Mouse (Mus musculus): ENCODE data around the gene Rab40b.

The Rab40b gene

DNA sequence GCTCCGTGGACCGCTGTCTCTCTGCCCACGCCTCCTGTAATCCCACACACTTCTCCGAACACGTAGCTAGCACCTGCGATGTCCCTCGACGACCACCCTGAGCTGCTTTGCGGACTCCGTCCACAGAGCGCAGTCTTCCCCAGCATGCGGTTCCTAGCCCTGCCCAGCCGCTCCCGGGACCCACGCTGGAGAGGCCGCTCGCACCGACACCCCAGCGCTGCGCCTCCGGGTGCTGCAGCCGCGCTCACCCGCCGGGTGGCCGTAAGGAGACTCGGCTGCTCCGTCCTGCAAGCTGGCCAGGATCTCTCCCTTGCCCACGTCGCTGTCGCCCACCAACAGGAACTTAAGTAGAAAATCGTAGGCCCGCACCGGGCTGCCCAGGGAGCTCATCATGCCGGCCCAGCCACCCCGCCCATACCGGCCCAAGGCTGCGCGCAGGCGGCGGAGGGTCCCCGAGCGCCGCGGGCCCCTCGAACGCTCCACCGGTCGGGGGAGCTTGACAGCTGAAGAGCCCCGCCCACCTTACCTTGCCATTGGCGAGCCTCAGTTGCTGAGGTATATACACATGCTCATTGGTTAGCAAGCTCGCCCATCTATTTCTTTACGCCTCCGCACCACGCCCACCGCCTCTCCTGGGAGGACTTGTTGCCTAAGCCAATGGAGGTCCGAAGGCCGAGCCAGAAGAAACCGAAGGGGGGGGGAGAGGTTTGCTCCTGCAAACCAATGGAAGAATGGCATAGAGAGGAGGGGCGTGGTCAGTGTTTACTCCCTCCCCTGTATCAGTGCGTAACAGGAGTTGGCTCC lies at the start of gene Rab40b:
Gene Rab40b, minus strand, starts transcription at position 502 of the 804 bp plus-strand sequence.
- DNase-seq, result peak; percentile 95

DNA sequence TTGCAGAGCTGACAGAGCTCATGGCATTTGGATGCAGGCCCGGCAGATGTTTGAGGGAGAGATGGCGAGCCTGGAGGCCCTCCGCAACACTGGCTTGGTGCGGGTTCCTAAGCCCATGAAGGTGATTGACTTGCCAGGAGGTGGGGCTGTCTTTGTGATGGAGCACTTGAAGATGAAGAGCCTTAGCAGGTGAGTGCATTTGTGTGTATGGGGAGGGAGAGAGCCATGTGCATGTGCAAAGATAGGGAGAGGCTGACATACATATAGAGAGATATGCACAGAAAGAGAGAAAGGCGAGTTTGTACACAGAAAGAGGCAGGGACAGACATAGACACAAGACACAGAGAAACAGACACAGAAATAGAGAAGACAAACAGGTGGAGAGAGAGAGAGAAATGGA lies 49.2 kb upstream of the Rab40b start:
- DNase-seq, result no peak

DNA sequence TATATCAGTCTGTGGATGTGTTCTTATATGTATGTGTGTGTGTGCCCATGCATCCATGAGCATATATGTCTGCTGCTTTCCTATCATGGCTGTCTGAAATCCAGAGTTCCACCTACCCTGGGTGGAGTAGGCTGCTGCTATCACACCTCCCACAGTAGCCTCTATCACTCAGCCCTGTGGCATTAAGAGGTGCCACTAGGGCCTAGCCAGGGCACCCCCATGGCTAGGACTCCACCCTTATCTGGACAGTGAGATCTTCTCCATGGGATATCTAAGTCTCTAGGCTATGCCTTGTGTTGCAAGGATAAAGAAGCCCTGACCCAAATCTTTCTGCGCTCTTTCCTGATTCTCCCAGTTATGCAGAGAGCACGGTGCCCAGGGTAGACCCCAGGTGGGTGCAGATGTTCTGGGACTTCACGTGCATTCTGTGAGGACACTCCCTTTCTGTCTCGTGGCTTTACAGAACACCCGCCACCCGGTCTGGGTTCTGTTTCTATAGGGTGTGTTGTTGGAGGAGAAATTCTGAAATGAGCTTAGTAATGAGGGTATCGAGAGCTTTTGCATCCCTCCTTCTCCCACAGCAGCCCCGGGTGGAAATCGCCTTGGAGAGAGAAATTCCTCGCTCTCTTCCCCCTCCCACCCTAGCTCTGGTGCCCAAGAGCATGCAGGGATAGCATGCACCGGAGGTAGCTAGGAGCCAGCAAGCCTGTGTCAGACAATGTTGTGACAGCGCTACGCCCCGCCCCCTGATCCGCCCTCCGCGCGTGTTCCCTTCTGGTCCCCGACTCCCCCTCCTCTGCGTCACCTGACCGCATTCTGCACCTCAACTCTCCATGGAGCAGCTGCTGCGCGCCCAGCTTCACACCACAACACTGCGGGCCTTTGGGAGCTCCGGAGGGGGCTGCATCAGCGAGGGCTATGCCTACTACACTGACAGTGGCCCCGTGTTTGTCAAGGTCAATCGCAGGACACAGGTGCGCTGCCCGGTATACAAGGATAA lies 46.4 kb upstream of the Rab40b start, which contains the start of gene Fn3k:
Gene Fn3k, plus strand, starts transcription at position 758 of the 1,000 bp plus-strand sequence.
- peak; percentile 95 for DNase-seq

DNA sequence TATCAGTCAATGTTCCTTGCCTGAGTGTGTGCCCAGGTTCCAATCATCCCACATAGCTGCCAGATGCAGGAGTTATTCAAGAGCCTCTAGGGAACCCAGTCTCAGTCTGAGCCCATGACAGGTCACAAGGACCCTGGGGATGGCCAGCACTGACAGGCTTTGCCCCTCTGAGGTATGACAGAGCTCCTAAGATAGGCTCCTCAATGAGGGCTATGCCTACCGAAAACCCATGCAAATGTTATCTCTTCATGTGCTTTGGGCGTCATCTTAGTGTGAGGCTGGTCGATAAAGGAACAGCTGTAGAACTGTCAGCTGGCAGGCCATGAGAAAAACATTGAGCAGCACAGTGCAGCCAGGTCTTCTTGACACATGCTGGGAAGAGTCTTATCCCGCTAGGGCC lies 45.3 kb upstream of the Rab40b start:
- DNase-seq, result no peak

DNA sequence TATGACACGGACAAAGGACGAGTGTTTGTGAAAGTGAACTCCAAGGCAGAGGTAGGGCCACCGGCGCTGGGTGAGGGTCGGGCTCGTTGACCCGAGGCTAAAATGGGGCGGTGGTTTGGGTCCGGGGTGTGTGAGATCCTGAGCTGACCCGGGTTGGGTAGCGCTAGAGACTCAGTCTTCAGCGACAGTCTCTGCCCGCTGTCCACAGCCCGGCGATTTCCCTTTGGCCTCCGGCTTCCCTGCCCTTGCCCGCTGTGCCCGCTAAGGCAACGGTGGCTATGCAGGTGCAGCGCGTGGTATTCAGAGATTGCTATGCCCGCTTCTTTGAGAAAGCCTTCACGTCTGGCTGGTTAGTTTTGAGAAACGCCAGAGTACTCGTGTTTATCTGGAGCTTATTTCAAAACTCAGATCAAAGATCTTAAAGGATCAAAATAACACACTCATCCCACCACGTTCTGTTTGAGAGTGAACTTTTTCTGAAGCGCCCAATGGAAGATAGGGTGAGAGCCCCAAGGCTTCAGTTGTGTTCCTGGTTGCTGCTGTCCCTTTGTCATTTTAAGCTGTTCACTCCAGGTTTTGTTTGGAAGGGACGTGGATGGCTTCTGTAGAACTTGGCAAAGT lies 33.6 kb upstream of the Rab40b start:
- no peak for DNase-seq

DNA sequence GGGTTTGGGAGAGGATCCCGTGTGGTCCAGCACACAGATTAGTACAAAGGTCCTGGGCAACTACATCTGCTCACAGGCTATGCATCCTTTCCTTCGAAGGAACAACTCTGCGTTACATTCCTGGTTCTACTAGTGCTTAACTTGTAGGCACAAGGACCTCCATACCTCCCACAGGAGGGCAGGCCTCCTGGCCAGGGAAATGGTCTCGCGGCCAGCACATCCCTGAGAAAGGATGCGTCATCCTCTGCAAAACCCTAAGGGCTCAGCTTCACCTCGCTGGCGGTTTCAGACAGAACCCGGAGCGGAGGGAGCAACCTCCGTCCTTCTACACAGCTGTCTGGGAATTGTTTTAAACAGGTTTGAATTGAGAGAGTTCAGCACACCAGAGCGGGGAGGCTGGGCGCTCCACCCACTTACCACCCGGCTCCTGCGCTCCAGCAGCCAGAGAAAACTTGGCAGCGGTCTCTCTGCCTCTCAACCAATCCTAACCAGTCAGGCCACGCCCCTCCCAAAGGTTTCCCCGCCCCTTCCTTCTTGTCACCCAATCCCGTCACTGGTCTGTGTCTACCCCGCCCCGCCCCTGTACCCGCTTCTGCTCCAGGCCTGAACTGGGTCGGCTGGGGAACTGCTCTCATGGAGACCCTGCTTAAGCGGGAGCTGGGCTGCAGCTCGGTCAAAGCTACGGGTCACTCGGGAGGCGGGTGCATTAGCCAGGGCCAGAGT lies 32.9 kb upstream of the Rab40b start, which contains the start of gene Fn3krp:
Gene Fn3krp, plus strand, starts transcription at position 572 of the 723 bp plus-strand sequence.
- DNase-seq, result peak; percentile 98

DNA sequence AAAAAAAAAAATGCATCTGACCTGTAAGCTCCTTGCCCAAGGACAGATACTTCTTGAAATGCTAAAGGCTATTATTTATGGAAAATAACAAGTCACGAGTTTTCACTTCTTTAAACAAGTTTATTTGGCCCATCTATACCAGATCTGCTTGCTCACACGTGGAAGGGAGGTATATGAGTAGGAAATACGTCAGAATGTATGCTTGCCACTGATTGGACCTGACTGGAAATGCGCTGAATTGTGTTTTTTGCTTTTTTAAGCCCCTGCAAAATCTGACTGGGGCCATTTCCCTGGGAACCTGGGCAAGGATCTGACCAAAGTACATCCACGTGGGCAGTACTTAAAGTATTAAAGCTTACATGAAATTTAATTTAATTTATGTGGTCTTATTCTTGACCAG lies 32.3 kb upstream of the Rab40b start:
- no peak for DNase-seq

DNA sequence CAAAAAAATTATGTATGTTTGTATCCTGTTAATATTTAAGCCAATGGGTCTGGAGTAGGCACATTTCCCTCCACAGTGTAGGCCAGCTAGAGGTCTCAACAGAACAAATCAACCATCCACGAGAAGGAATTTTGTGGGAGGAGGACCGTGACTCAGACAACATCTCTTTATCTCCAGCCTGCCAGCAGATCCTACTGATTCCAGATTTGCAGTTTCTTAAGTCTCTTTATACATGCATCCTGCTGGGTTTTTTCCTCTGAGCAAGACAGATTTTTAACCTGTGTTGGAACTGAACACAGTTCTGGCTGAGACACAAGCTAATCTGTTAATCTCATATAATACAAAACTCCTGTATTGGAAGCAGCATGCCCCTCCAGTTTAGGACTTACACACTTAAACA lies 30.9 kb upstream of the Rab40b start:
- no peak for DNase-seq

DNA sequence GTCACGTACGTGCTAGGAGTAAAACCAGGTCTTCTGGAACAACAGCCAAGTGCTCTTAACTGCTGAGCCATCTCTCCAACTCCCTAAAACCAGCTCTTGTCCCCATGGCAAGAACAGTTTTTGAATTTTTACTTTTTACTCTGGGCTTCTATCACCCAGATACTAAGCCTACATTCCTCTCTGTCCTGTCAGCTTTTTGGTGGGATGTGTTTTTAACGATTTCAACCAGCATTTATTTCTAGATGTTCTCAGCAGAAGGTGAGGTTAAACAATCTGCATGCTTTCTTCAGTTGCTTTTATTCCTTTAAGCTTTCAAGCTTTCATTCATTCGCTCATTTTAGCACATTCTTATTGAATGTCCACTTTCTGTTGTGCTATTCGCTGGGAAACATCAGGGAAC lies 29.9 kb upstream of the Rab40b start:
- DNase-seq, result no peak

DNA sequence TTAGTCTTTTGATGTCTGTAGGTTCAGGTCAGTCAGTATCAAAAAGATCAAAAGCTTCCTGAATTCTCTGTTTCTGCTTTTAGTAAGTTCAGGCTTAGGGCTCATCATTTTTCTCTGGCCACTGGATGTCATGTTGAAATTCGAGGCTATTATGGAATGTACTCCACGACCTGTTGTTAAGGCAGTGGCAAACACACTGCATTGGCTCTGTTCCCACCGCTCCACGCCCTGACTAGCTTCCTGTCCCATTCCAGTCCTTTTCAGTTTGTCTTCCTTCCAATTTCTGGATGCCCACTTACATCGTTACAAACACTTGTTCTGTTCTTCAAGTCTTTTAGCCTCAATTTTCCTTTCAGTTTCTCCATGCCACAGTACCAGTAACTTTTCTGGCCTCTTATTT lies 27.3 kb upstream of the Rab40b start:
- DNase-seq, result no peak

DNA sequence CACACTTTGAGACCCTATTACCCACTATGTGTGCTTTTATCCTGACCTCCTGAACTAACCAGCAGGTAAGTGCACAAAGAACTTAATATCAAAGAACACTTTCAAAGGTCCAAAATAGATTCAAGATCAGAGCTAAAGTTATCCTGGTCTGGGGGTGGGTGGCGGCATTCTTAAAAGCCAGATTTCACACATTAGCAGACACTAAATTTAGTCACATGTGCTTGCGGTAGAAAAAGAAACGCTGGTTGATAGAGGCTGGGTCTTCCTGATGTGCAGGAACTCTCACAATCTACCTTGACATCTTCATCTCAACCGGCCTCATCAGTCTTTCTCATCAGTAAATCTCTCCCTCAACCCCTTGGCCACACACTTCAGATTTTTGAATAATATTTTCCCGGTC lies 26.7 kb upstream of the Rab40b start:
- no peak for DNase-seq

DNA sequence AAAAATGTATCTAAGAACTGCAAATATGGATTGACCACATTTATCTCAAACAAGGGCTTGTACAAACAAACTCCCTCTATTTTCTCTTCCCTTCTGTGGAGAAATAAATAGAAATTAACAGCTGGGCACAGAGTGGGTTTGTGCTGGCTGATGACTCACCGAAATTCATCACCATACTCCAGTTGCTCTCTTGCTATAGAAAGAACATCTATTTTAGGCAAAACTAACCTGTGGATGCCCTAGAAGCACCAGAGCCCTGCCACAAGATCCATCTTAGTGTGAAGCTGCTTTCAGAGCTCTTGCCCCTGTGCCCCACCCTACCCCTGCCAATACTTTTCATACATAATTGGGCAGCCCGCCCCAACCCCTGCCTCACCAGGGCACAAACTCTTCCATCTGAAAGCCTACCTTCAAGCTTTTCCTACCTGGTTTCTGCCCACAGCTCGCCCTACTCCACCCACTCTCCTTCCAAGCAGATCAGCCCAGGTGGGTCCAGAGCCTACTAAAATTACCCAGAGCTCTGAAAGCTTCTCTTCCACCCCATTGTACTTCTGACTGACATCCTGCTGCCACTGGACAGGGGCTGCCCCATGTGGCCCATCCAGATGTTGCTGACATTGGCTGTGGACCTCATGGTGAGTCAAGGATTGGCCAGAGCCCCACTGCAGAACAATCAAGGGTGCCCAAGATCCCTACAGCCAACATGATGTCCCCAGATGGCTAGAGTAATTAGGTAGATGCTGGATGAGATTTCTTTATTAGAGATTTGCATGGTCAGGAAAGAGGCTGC lies 19.5 kb upstream of the Rab40b start:
- peak; percentile 13 for DNase-seq

DNA sequence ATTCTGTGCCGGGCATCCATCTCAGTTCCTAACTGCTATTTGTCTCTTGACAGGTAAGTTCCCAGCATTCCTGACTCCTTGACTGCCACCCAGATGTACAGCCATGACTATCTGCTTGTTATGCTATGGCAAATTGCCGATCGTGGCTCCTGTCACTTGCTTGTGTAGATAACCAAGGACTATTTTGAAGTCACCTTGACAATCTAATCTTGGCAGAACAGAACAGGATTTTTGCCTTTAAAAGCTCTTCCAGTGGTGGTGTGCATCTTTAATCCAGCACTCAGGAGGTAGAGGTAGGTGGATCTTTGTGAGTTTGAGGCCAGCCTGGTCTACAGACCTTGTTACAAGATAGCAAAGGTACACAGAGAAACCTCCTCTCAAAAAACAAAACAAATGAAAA lies 4.4 kb upstream of the Rab40b start:
- no peak for DNase-seq

DNA sequence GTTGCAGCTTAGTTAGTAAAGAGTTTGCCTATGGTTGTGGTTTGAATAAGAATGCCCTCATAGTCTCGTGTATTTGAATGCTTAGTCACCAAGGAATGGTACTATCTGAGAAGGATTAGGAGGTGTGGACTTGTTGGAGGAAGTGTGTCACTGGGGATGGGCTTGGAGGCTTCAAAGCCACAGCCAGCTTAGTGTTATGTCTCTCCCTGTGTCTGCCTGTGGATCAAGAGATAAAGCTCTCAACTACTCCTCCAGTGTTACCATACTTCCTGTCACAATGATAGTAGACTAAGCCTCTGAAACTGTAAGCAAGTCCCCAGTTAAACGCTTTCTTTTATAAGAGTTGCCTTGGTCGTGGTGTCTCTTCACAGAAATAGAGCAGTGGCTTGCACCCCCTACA lies 2.7 kb upstream of the Rab40b start:
- DNase-seq, result no peak

DNA sequence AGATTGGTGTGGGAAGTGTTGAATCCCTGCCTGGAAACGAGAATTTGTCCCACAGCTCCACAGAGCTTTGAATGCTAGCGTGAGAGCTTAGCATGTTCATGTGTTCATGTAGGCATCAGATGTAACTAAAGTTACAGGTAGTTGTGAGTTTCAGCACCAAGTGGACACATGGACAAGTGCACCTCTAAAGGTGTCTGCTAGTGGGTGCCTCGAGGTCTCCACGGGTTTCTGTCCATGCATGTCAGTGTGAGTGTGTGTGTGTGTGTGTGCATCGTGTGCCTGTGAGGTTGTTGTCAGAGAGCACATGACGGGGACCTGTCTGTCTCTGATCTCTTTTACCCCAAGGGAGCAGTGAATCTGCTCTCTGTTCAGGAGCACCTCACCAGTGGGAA lies 499 bp upstream of the Rab40b start:
- no peak for DNase-seq

DNA sequence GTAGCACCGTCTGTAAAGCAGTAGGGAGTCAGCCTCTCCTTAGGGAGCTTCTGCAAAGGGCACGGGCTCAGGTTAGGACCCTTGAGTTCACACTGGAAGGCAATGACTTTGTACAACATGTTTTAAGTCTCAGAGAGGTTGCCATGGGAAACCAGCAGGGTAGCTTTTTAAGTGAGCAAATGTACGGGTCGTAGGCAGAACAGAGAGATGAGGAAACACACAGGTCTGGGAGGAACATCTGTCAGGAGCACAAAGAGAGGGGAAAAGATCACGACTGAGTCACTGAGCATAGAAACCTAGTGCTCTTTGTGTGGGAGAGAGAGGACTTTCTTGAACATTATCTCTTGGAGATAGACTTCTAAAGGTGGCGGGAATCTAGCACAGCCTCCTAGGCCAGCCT lies 7.8 kb downstream of the Rab40b start:
- DNase-seq, result no peak

DNA sequence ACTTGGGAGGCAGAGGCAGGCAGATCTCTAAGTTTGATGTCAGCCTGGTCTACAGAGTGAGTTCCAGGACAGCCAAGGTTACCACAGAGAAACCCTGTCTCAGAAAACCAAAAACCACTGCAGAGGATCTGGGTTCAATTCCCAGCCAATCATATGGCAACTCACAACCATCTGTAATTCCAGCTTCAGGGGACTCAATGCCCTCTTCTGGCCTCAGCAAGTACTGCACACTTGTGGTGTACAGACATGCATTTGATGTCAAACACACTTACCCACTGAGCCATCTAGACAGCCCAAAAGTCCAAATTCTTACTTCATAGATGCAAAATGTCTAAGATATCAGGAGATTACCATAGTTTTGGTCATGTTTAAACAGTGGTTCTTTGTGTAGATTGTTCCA lies 9.4 kb downstream of the Rab40b start:
- no peak for DNase-seq

DNA sequence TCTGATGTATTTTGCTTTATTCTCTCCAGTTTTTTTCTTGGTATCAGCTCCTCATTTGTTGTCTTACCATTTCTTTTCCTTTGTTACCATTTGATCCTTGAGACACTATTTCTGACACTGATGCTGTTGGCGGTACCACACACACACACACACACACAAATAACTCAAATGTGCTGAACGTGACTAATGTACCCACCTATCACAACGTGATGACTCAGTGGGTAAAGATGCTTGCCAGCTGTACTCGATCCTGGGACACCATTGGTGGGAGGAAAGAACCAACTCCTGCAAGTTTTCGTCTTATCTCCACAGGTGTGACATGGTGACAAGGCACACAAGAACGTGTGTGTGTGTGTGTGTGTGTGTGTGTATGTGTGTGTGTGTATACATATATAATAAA lies 14.7 kb downstream of the Rab40b start:
- no peak for DNase-seq

DNA sequence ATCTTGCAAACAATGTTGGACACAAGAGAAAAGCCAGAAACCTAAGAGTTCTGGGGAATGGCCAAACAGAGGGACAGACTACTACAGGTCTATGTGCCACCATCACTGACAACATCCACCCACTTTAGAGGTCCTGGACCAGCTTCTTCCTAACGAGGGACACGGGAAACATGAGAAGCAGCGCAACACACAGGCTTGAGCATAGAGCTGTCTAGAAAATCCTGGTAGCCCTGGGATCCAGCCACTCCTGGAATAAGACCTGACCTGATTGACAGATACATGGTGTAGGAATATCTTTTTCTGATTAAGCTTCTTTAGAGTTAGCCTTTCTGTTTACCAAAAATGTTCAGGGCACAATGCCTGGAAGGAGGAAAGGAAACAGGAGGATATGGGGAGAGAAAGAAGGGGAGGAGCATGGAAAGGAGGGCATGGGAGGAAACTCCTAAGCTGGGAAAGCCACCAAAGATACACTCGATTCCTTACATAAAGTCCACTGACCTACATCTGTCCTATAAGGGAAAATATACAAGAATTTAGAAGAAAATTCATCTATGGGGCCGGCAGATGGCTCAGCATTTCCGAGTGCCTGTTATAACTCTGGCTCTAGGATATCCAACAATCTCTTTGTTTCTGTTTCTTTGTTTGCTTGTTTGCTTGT lies 17.6 kb downstream of the Rab40b start:
- no peak for DNase-seq

DNA sequence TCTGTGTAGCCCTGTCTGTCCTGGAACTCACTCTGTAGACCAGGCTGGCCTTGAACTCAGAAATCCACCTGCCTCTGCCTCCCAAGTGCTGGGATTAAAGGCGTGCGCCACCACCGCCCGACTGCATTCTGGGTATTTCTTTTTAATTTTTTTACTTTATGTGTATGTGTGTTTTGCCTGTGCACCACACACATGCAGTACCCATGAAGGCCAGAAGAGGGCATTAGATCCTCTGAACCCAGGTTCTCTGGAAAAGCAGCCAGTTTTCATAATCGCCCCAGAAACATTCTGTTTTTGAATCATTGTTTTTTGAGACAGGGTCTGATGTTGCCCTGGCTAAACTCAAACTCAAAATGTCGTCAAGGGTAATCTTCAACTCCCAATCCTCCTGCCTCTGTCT lies 18.4 kb downstream of the Rab40b start:
- DNase-seq, result peak; percentile 66

DNA sequence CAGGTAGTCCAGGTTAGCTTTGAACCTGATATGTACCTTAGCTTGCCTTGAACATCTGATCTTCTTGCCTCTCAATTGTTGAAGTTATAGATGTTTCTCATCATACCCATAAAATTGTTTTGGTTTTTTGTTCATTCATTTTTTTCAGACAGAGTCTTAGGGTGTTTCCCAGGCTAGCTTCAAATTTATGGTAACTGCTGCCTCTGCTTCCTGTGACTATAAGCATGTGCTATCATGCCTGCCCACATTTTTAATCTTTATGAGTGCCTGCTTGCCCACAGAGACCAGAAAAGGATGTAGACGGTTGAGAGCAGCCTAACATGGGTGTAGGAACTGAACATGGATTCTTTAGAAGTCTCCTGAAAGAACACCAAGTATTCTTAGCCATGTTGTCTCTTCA lies 19.3 kb downstream of the Rab40b start:
- DNase-seq, result no peak

Data from right cerebral cortex, postnatal 14 days (tissue).